Mouse (Mus musculus) forelimb bud, embryonic 11.5 days (tissue): Measurements from ENCODE around the gene Gm4305.
"Not testable (repeated sequence)": the region's sequence is repeated elsewhere in the genome, so short reads cannot be mapped to it uniquely, and the experiment has no call there.

Source experiments
- DNase-seq: peaks from one replicate; pipeline ENCODE4 v3.0.0-alpha.2; 2012; ENCODE audit warnings: low read depth, low spot score

The Gm4305 gene

DNA sequence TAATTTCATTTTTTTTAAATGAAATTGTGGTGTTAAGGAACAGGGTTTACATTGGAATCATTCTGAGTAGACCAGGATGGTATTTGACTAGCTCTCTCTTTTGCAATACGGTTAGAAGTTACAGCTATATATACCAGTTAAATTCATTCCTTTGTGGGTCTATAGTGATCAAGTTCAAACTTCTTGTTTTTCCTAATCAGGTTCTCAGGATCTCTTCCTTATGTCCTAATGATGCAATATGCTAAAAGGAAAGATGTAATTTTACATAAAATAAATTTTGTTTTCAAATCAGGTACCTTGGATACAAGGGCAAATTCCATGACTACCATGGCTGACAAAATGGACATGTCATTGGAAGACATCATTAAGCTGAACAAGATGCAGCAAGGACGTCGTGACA, at the start of gene Gm4305:
Gm4305 (plus strand) TSS at position 301 of the 400 bp plus-strand sequence.
- DNase-seq = not testable (repeated sequence)

DNA sequence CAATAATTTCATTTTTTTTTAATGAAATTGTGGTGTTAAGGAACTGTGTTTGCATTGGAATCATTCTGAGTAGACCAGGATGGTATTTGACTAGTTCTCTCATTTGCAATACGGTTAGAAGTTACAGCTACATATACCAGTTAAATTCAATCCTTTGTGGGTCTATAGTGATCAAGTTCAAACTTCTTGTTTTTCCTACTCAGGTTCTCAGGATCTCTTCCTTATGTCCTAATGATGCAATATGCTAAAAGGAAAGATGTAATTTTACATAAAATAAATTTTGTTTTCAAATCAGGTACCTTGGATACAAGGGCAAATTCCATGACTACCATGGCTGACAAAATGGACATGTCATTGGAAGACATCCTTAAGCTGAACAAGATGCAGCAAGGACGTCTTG, 15.5 kb upstream of the Gm4305 start, which contains the start of gene Gm4301:
Gm4301 (plus strand) TSS at position 301 of the 400 bp plus-strand sequence.
- not testable (repeated sequence) for DNase-seq

DNA sequence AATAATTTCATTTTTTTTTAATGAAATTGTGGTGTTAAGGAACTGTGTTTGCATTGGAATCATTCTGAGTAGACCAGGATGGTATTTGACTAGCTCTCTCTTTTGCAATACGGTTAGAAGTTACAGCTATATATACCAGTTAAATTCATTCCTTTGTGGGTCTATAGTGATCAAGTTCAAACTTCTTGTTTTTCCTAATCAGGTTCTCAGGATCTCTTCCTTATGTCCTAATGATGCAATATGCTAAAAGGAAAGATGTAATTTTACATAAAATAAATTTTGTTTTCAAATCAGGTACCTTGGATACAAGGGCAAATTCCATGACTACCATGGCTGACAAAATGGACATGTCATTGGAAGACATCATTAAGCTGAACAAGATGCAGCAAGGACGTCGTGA, 10.4 kb upstream of the Gm4305 start, which contains the start of gene Gm4302:
Gm4302 (plus strand) TSS at position 301 of the 400 bp plus-strand sequence.
- not testable (repeated sequence) for DNase-seq

DNA sequence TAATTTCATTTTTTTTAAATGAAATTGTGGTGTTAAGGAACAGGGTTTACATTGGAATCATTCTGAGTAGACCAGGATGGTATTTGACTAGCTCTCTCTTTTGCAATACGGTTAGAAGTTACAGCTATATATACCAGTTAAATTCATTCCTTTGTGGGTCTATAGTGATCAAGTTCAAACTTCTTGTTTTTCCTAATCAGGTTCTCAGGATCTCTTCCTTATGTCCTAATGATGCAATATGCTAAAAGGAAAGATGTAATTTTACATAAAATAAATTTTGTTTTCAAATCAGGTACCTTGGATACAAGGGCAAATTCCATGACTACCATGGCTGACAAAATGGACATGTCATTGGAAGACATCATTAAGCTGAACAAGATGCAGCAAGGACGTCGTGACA, 5.2 kb upstream of the Gm4305 start, which contains the start of gene Gm4303:
Gm4303 (plus strand) TSS at position 301 of the 400 bp plus-strand sequence.
- DNase-seq = not testable (repeated sequence)

DNA sequence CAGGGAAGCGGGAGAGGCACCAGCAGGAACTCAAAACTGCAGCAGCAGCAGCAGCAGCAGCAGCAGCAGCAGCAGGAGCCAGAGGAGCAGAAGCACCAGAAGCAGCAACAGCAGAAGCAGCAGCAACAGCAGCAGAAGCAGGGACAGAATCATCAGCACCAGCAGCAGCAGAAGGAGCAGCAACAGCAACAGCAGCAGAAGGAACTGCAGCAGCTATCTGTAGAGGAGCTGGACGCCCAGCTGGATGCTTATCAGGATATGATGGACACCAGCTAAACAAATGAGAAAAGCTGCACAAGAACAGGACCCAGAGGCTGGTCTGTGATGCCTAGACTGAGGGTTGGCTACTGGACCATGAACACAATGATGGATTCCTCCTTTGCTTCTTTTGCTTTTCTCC, 5.9 kb downstream of the Gm4305 start:
- not testable (repeated sequence) for DNase-seq

DNA sequence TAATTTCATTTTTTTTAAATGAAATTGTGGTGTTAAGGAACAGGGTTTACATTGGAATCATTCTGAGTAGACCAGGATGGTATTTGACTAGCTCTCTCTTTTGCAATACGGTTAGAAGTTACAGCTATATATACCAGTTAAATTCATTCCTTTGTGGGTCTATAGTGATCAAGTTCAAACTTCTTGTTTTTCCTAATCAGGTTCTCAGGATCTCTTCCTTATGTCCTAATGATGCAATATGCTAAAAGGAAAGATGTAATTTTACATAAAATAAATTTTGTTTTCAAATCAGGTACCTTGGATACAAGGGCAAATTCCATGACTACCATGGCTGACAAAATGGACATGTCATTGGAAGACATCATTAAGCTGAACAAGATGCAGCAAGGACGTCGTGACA, 10.1 kb downstream of the Gm4305 start, which contains the start of gene Gm4307:
Gm4307 (plus strand) TSS at position 301 of the 400 bp plus-strand sequence.
- DNase-seq = not testable (repeated sequence)

DNA sequence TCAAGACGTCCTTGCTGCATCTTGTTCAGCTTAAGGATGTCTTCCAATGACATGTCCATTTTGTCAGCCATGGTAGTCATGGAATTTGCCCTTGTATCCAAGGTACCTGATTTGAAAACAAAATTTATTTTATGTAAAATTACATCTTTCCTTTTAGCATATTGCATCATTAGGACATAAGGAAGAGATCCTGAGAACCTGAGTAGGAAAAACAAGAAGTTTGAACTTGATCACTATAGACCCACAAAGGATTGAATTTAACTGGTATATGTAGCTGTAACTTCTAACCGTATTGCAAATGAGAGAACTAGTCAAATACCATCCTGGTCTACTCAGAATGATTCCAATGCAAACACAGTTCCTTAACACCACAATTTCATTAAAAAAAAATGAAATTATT, 31.6 kb downstream of the Gm4305 start, which contains the start of gene Gm4312:
Gm4312 (minus strand) TSS at position 101 of the 400 bp plus-strand sequence.
- DNase-seq = not testable (repeated sequence)
